Mouse (Mus musculus): Measurements from ENCODE around the gene Slc15a1.
"Not testable (repeated sequence)": the region's sequence is repeated elsewhere in the genome, so short reads cannot be mapped to it uniquely, and the experiment has no call there.

The Slc15a1 gene

DNA sequence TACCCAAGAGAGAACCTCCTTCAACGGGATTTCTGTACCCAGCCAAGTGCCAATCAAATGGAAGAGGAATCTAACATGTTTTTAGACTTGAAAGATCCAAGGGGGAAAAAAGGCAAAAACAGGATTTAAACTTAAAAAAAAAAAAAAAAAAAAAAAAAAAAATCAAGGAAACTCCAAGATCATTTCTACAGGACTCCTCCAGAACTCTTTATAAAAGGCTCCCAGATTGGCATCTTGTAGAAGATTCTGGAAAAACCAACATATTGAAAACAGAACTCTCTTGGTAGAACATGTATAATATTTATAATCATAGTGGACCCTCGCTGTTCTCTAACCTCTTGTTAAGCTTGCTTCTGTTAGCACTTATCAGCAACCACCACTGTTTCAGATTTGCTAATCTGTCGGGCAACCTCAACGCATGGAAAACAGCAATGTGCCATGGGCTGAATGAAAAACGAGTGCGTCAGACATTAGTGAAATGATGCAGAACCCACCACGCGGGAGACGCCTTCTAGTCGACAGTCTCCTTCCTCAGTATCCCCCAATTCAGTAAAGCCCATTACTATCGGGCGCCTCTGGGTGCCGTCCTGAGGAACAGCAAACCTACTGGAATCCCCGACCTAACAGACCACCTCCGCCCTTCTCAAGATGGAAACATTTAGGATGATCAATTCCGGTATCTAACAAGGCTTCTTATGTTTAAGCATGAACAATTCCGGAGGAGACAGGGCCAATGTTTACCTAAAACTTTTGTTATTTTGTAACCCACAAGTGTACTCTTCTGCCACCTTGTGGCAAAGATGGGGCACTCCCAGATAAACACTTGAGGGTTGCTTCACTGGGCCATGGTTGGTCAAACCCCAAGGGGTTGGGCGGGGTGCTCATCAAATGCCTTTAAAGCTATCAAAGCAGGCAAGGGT, 54.3 kb downstream of the Slc15a1 start:
- DNase-seq: peak; percentile 89

DNA sequence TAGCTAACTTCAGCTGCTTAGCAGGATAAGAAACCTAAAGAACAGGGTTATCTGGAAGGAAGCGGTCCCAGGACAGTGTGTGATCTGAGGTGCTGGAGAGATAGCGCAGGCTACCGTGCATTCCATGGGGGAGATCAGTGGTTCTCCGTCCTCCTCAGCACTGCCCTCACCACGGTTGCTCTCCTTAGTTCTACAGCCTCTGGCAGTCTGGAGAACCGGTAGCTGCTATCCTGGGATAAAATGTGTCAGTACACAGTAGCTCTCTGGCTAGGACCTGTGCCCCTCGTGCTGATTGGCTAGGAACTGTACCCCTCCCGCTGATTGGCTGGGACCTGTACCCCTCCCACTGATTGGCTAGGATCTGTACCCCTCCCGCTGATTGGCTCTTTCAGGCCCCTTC, 58.1 kb downstream of the Slc15a1 start:
- no peak for DNase-seq

DNA sequence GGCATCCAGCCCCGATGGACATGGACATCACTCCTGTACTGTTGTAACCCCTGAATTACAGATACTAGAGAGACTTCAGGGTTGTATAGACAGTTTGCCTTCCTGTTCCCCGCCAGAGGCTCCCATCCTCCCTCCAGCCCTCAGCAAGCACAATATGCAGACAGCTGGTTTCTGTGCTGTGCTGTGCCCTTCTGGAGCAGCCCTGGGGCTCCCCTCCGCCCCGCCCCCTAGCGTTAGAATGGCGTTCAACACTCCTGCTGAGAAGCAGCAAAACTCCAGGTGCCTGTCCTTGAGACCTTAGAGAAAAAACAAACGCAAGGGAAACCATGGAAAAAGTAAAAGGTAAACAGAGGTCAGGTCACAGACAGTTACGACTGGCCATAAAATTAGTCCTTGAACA, 59.9 kb downstream of the Slc15a1 start:
- peak; percentile 85 for DNase-seq

DNA sequence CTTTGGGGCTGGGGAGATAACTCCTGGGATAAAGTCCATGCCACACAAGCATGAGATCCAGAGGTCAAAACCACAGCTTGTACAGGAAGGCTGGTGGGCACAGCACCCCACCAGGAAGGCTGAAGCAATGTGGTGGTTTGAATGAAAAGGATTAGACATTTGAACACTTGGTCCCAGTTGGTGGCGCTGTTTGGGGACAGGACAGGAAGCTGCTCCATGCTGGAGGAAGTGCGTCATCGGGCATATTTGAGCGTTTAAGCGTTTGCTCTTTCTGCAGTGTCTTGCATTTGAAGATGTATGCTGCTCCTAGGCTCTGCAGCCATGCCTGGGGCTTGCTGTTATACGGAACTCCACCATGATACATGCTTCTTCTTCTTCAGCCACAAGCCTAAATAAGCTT, 64.2 kb downstream of the Slc15a1 start:
- no peak for DNase-seq

DNA sequence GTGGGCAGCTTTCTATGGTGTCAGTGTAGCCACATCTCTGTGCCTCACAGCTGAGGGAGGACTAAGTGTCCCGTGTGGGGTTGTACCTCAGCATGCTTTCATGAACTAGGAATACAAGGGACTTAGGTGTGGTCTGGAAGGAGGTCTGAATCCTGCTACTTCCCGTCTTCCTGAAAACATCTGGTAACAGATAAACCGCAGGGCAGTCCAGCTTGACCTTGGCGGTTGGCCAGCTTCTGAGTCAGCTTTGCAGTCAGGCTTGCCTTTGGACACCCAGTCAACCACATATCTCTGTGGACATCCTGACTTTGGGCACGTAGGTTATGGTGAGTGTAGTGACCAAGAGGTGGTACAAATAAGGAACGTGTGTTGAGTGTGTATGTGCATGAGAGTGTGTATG, 68.0 kb downstream of the Slc15a1 start:
- DNase-seq: peak; percentile 72

DNA sequence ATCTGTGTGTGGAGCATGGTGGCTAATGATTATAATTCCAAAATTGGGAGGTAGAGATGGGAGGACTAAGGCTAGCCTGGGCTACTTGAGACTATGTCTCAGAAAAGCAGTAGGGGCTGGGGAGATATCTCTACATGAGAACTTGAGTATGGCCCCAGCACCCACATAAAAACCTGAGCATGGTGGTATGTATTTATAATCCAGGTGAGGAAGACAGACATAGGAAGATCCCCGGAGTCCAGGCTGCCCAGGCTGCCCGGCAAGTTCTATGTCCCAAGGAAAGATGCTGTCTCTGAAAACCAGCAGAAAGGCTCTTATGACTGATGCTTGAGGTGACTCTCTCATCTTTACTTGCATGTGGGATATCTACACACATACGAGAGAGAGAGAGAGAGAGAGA, 68.6 kb downstream of the Slc15a1 start:
- no peak for DNase-seq

DNA sequence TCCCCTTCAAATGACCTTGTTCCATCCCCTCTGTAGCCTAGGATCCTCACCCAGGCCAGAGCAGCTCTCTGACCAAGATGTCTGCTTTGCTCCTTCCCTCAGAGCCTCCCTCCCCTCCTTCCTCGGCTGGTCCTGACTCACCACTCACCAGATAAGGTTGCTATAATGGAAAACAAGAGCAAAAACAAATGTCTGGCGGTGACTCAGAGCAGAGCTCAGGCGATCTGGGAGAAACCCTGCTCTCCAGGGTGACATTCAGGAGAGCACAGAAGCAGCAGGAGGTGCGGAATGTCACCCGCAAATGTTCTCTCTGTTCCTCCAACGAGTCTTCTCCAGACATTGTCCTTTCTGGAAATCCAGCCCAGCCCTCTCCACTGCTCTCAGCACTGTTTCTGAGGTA, 69.3 kb downstream of the Slc15a1 start:
- peak; percentile 30 for DNase-seq

DNA sequence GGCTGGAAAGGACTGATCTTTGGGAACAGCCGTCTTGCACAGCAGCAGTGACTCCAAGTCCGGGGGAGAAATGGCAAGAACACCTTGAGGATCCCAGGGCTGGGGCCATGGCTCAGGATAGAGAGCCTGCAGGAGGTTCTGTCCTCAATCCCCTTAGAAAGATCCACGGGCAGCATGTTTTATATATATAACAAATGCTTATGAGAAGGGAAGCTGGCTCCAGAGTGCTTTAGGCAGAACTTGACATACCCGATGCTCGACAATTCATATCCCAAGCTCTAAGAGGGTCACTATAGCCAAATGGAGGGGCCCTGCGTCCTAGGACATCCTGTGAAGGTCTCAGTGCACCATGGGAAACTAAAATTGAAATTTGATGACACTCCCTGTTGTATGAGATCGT, 73.8 kb downstream of the Slc15a1 start:
- no peak for DNase-seq

DNA sequence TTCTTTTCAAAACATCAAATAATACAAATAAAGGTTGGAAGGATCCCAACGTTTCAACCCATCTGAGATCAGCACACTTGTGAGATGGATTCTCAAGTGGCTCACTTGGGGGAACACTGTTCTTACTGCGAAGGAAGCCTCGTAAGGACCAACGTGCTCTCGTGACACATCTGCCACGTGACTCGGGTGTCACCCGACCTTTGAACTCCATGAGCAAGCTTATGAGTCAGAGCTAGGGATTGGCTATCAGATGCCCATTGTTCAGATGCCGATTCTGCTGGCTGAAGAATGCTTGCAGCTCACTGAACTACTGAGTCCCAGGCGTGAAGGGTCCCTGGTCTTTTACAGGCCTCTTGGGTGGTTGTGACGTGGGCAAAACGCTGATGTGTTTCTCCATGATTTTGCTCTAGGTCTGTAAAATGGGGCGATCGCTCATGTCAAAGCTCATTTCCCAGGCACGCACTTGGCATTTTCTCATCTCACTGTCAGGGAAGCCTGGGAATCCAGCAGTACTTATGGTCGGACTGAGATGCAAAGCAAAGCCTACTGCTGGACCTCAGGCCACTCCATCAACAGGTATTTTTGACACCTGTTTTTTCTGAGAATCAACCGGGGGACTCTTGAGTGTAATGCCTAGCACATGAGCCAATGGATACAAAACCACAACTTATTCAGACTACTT, 75.1 kb downstream of the Slc15a1 start:
- DNase-seq: no peak

DNA sequence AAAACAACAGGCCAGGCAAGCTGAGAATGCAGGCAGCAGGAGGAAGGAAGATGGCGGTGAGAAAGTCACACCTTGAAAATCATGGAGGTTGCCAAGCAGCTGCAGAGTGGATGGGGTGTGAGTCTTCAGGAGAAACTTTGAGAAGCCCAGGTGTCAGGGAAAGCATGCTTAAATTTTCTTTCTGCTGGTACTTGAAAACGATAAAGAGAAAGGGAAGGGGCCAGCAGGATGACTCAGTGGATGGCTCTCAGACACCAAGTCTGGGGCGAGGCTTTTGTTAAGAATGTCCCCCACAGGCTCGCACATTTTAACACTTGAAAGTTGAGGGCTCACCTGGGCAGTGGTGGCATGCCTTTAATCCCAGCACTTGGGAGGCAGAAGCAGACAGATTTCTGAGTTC, 76.9 kb downstream of the Slc15a1 start:
- DNase-seq: no peak

DNA sequence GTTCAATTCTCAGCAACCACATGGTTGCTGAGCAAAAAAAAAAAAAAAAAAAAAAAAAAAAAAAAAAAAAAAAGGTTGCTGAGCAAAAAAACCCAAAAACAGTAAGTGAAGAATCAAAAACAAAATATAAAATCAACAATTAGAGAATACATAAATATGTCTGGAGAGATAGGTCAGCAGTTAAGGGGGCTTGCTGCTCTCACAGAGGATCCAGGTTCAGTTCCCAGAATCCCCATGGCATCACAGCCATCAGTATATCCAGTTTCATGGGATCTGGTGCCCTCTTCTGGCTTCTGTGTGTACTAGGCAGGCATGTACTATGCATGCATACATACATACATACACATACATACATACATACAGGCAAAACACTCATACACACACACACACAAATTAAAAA, 78.3 kb downstream of the Slc15a1 start:
- DNase-seq: peak; percentile 21

DNA sequence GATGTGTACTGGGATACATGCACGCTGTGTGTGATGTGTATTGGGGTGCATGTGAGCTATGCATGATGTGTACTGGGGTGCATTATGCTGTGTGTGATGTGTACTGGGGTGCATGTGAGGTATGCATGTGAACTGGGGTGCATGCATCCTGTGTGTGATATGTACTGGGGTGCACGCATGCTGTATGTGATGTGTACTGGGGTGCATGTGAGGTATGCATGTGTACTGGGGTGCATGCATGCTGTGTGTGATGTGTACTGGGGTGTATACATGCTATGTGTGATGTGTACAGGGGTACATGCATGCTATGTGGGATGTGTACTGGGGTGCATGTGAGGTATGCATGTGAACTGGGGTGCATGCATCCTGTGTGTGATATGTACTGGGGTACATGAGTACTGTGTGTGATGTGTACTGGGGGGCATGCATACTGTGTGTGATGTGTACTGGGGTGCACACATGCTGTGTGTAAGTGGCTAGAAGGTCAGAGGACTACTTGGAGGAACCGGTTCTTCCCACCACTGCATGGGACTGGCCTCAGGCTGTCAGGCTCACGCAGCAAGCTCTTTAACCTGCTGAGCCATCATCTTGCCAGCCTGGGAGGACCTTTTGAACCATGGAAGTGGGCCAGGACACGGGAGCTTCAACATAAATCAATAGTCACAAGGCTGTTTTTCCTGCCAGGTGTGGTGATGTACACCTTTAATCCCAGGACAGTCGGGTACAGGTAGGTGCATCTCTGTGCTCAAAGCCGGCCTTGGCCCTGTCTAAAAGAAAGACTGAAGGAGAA, 79.9 kb downstream of the Slc15a1 start:
- no peak for DNase-seq

DNA sequence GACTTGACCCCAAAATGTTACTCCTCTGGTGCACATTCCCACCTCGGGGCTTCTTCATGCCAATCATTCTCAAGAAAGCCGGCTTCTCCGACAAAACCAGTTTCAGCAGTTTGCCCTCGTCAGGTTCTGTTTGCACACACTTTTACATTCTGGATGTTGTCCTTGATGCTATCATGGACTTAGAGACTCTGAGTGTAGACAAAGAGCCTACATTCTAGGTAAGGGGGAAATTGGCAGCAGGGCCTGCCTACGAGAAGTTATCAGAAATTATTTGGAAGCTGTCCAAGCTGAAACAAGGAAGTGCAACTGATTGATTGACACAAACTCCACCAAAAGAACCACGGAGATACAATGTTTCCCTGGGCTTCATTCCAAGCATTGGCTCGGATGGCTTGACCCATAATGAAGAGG, 81.7 kb downstream of the Slc15a1 start:
- peak; percentile 44 for DNase-seq

DNA sequence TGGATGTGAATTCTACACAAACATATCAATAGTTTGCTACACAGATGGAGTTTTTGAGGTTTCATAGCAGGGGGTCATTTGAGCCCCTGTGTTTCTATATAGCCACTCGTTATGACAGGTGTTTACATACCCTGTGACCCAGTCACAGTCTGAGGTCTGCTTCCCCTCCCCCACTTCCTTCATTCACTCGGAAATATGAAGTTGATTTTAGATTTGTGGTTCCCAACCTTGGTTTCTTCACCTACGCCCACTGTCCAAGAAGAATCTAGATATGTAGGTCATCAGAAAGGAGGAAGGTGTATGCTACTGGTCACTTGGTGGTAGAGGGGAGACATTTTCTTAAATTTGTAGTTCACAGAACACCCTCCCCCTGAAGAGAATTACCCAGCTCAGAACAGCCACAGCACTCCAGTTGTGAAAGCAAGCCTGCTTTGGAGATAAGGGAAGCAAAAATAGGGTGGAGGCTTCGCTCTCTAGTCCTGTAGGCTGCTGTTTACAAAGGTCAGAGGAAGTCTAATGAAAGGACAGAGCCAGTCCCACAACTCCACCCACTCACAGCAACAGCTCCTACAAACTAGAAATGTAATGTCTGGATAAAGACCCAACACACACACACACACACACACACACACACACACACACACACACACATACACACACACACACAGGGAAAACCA, 82.2 kb downstream of the Slc15a1 start:
- DNase-seq: peak; percentile 67

DNA sequence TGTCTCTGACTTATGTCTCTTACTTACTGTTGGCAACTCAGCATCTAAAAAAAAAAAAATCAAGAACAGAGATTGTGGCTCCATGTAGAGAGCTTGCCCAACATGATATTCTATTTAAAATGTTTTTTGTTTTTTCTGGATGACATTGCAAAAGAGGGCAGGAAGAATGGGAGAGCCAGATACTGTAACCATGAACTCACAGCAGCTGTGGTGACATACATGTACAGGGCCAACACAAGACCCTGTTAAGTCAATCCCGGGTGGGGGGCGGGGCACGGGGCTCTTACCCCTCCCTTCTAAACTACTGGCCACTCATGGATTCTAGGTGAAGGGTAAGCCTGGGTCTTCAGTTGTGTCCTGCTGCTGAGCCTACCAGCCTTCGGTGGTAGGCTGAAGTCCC, 83.1 kb downstream of the Slc15a1 start:
- no peak for DNase-seq

DNA sequence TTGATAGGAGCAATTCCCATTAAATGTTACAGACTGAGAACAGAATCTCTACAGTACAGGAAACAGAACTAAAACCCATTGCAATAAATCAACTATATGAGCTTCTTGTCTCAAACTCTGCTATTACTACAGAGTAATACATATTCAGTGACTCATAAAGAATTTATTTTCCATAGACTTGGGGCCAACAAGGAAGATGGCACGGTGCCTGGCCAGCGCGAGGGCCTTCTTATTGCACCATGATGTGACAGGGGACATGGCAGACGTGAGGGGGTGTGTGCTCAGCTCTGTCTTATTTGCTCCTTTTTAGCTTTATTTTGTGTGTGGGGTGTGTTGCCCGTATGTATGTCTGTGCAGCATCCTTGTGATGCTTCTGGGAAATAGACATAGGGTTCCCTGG, 87.5 kb downstream of the Slc15a1 start:
- peak; percentile 74 for DNase-seq

DNA sequence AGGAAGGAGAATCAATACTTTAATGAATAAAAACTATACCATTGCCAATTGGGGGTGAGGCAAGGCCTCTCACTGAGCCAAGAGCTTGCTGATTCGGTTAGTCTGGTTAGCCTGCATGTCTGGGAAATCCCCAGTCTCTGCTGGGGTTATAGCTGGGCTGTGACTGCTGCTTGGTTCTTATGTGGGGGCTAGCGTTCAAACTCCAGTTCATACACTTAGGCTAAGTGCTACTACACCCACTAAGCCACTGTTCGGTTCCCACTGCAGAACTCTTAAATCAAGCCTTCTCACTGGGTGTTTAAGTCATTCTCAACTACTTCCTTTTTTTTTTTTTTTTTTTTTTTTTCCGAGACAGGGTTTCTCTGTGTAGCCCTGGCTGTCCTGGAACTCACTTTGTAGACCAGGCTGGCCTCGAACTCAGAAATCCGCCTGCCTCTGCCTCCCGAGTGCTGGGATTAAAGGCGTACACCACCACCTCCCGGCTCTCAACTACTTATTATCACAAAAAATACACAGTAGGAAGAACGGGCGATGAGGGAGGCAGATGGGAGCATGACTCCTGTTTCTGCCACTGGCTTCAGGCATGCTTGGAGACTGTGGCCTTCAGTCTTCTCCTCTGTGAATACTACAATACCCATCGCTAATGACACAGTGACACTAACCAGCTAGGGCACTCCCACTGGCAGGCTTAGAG, 88.3 kb downstream of the Slc15a1 start:
- DNase-seq: no peak

DNA sequence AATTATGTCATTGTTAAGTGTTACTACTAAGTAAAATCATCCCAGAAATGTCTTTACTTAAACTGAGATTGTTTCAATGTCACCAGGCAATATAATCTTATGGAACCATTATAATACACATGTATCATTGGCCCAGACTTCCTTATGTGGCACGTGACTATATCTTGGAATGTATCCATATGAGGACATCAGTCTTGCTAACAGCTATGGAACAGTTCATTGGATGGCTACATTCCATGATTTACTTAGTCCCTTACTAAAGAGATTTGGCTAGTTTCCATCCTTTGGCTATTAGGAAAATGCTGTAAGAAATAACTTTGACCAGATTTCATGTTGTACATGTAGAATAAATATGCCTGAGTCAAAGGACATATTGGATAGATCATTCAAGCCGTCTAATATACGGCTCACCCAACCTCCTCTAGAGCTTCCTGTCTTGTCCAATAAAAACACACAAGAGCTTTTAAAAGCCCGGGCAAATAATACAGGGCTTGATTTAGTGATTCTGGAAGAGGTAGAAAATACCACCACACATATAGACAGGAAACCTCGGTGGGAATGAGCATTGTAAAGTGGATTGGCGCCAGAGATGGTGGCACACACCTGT, 90.3 kb downstream of the Slc15a1 start:
- no peak for DNase-seq

DNA sequence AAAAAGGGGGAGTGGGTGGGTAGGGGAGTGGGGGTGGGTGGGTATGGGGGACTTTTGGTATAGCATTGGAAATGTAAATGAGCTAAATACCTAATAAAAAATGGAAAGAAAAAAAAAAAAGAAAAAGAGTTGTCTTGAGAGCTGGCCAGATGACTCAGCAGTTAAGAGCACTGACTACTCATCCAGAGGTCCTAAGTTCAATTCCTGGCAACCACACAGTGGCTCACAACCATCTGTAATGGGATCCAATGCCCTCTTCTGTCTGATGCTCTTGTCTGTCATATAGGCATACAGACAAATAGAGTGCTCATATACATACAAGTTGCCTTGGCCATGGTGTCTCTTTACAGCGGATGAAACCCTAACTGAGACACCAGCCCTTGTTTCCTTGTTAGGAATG, 91.3 kb downstream of the Slc15a1 start:
- DNase-seq: not testable (repeated sequence)
